Mouse (Mus musculus) CH12.LX (cell line): Measurements from ENCODE around the gene Grcc10. TPM values are rescaled to one million over a fixed set of nuclear protein-coding genes. Genes with fewer than 3 reads are reported as not detected.

Source experiments
- DNase-seq: peaks from one replicate; pipeline ENCODE4 v3.0.0-alpha.2; 2013; ENCODE audit errors: extremely low read depth
- H3K27ac ChIP-seq: 2 replicates; pipeline ENCODE4 v1.5.1; 2012; ENCODE audit warnings: low read depth, mild to moderate bottlenecking, control low read depth, moderate library complexity; ENCODE audit not compliant: insufficient read depth
- H3K27me3 ChIP-seq: replicated peaks from 2 replicates; pipeline ENCODE3; 2012; ENCODE audit warnings: inconsistent platforms
- H3K36me3 ChIP-seq, 2 experiments: replicated peaks in 1 of 2; 2 replicates each; pipeline versions ENCODE3 to v1.6.1; 2012; ENCODE audit warnings: inconsistent platforms in 1 of 2, low read length in 1 of 2, mild to moderate bottlenecking in 1 of 2, mixed read lengths in 1 of 2, moderate library complexity in 1 of 2; ENCODE audit not compliant: control insufficient read depth in 1 of 2, insufficient read depth in 1 of 2
- H3K4me1 ChIP-seq, 2 experiments: 2 replicates each; pipeline ENCODE4 v1.6.1; 2012; ENCODE audit warnings: inconsistent platforms in 1 of 2, moderate library complexity in 1 of 2; ENCODE audit not compliant: insufficient read depth in 2 of 2, control insufficient read depth in 1 of 2
- H3K4me2 ChIP-seq: 2 replicates; pipeline ENCODE4 v1.6.1; 2012; ENCODE audit warnings: low read depth, mild to moderate bottlenecking, control low read depth; ENCODE audit not compliant: poor library complexity, insufficient read depth, severe bottlenecking
- H3K4me3 ChIP-seq, 3 experiments: fragments of 150-350 bp in 1 of 3; sonication (generic) in 1 of 3; replicated peaks in 1 of 3; 2 replicates each; pipeline versions ENCODE3 to v1.5.1; 2011 to 2012; ENCODE audit warnings: low read depth in 2 of 3, low read length in 2 of 3, mild to moderate bottlenecking in 2 of 3, moderate library complexity in 2 of 3, control low read depth in 1 of 3, improper control_type of control experiment in 1 of 3, inconsistent platforms in 1 of 3, mixed read lengths in 1 of 3; ENCODE audit not compliant: poor library complexity in 1 of 3
- H3K79me2 ChIP-seq: replicated peaks from 2 replicates; pipeline ENCODE4 v1.6.1; 2012; ENCODE audit warnings: mild to moderate bottlenecking, moderate library complexity; ENCODE audit not compliant: control insufficient read depth, poor library complexity, insufficient read depth, severe bottlenecking; ENCODE audit errors: extremely low read depth
- H3K9ac ChIP-seq: 2 replicates; pipeline ENCODE4 v1.6.1; 2012; ENCODE audit warnings: low read depth, mild to moderate bottlenecking, control low read depth, moderate library complexity; ENCODE audit not compliant: insufficient read depth
- H3K9me3 ChIP-seq: replicated peaks from 2 replicates; pipeline ENCODE3; 2012; ENCODE audit warnings: low read length, inconsistent platforms, mixed read lengths
- BHLHE40 ChIP-seq: IDR thresholded peaks from 2 replicates; pipeline ENCODE4 v1.6.1; 2011; ENCODE audit warnings: mild to moderate bottlenecking, low read depth, low read length, improper control_type of control experiment
- CHD1 ChIP-seq: IDR thresholded peaks from 2 replicates; pipeline ENCODE4 v1.6.1; 2012; ENCODE audit warnings: low read depth, low read length, improper control_type of control experiment, inconsistent platforms
- CTCF ChIP-seq, 2 experiments: IDR thresholded peaks in 1 of 2; conservative IDR thresholded peaks in 1 of 2; 2 replicates each; pipeline ENCODE4 v1.5.1; 2011 to 2012; ENCODE audit warnings: low read depth in 2 of 2, low read length in 2 of 2, improper control_type of control experiment in 1 of 2, inconsistent platforms in 1 of 2, mild to moderate bottlenecking in 1 of 2, moderate library complexity in 1 of 2
- E2F4 ChIP-seq: IDR thresholded peaks from 2 replicates; pipeline ENCODE4 v1.6.1; 2011; ENCODE audit warnings: low read depth, low read length, improper control_type of control experiment; ENCODE audit not compliant: insufficient replicate concordance
- ELF1 ChIP-seq: IDR thresholded peaks from 2 replicates; pipeline ENCODE4 v1.6.1; 2014; ENCODE audit warnings: low read depth, mild to moderate bottlenecking, inconsistent platforms, low read length, improper control_type of control experiment
- EP300 ChIP-seq: IDR thresholded peaks from 2 replicates; pipeline ENCODE4 v1.6.1; 2011; ENCODE audit warnings: low read length, improper control_type of control experiment
- IRF4 ChIP-seq: IDR thresholded peaks from 2 replicates; pipeline ENCODE4 v1.6.1; 2014; ENCODE audit warnings: low read depth, mild to moderate bottlenecking, inconsistent platforms, low read length, improper control_type of control experiment
- JUND ChIP-seq: conservative IDR thresholded peaks from 2 replicates; pipeline ENCODE4 v1.6.1; 2011; ENCODE audit warnings: low read depth, low read length, improper control_type of control experiment
- KAT2A ChIP-seq: IDR thresholded peaks from 2 replicates; pipeline ENCODE4 v1.6.1; 2012; ENCODE audit warnings: low read length, improper control_type of control experiment, inconsistent platforms; ENCODE audit not compliant: insufficient replicate concordance
- MAFK ChIP-seq: IDR thresholded peaks from 2 replicates; pipeline ENCODE4 v1.6.1; 2011; ENCODE audit warnings: low read length, improper control_type of control experiment; ENCODE audit not compliant: insufficient replicate concordance
- MAZ ChIP-seq: IDR thresholded peaks from 2 replicates; pipeline ENCODE4 v1.6.1; 2012; ENCODE audit warnings: low read depth, mild to moderate bottlenecking, inconsistent platforms, low read length, improper control_type of control experiment, moderate library complexity
- MEF2A ChIP-seq: IDR thresholded peaks from 2 replicates; pipeline ENCODE4 v1.6.1; 2014; ENCODE audit warnings: low read depth, mild to moderate bottlenecking, inconsistent platforms, low read length, improper control_type of control experiment, borderline replicate concordance
- MXI1 ChIP-seq: IDR thresholded peaks from 2 replicates; pipeline ENCODE4 v1.6.1; 2011; ENCODE audit warnings: mild to moderate bottlenecking, low read depth, low read length, improper control_type of control experiment
- NELFE ChIP-seq: IDR thresholded peaks from 2 replicates; pipeline ENCODE4 v1.6.1; 2011; ENCODE audit warnings: low read depth, low read length, improper control_type of control experiment
- PAX5 ChIP-seq: IDR thresholded peaks from 2 replicates; pipeline ENCODE4 v1.6.1; 2012; ENCODE audit warnings: low read length, inconsistent platforms, mixed read lengths
- POLR2A ChIP-seq: IDR thresholded peaks from 2 replicates; pipeline ENCODE4 v1.6.1; 2011; ENCODE audit warnings: low read depth, mild to moderate bottlenecking, improper control_type of control experiment, low read length
- RAD21 ChIP-seq: IDR thresholded peaks from 2 replicates; pipeline ENCODE4 v1.6.1; 2011; ENCODE audit warnings: low read depth, mild to moderate bottlenecking, low read length, improper control_type of control experiment, moderate library complexity
- SIN3A ChIP-seq: IDR thresholded peaks from 2 replicates; pipeline ENCODE4 v1.6.1; 2012; ENCODE audit warnings: low read length, improper control_type of control experiment, inconsistent platforms
- SMC3 ChIP-seq: IDR thresholded peaks from 2 replicates; pipeline ENCODE4 v1.6.1; 2011; ENCODE audit warnings: low read depth, low read length, improper control_type of control experiment
- TBP ChIP-seq: conservative IDR thresholded peaks from 2 replicates; pipeline ENCODE4 v1.6.1; 2011; ENCODE audit warnings: low read depth, low read length, improper control_type of control experiment
- TCF12 ChIP-seq: IDR thresholded peaks from 2 replicates; pipeline ENCODE4 v1.6.1; 2014; ENCODE audit warnings: low read depth, mild to moderate bottlenecking, inconsistent platforms, low read length, improper control_type of control experiment
- USF2 ChIP-seq: conservative IDR thresholded peaks from 2 replicates; pipeline ENCODE4 v1.6.1; 2011; ENCODE audit warnings: low read depth, low read length, improper control_type of control experiment
- ZC3H11A ChIP-seq: IDR thresholded peaks from 2 replicates; pipeline ENCODE4 v1.6.1; 2012; ENCODE audit warnings: low read depth, mild to moderate bottlenecking, inconsistent platforms, low read length, improper control_type of control experiment
- ZKSCAN1 ChIP-seq: IDR thresholded peaks from 2 replicates; pipeline ENCODE4 v1.6.1; 2012; ENCODE audit warnings: low read depth, inconsistent platforms, low read length, improper control_type of control experiment, borderline replicate concordance
- ZMIZ1 ChIP-seq: IDR thresholded peaks from 2 replicates; pipeline ENCODE4 v1.6.1; 2012; ENCODE audit warnings: low read depth, mild to moderate bottlenecking, inconsistent platforms, low read length, improper control_type of control experiment
- ZNF384 ChIP-seq: IDR thresholded peaks from 2 replicates; pipeline ENCODE4 v1.6.1; 2012; ENCODE audit warnings: low read depth, low read length, improper control_type of control experiment, inconsistent platforms
- dilution Hi-C: fragments of 300-500 bp; cut with MboI; formaldehyde crosslinking; loops from 2 replicates; pipeline ENCODE4 v1.14.3; 2020; ENCODE audit warnings: low sequenced_read_pairs; ENCODE audit not compliant: extremely low pct_unique_long_range_greater_than_20kb, extremely low pct_ligation_motif_present
- in situ Hi-C: fragments of 300-500 bp; cut with MboI; formaldehyde crosslinking; loops from 3 replicates; pipeline ENCODE4 v1.14.3; 2019; ENCODE audit warnings: low sequenced_read_pairs, low pct_ligation_motif_present, low pct_unique_long_range_greater_than_20kb, mixed read lengths
- polyA plus RNA-seq: library from polyadenylated mRNA; unstranded; fragments of >175 nt; gene quantifications from 2 replicates; pipeline ENCODE4 v1.2.1, GENCODE M21; 2012; ENCODE audit warnings: low read depth; ENCODE audit not compliant: insufficient read length
- total RNA-seq, 2 experiments: library from RNA; depleted of rRNA; stranded (reverse); fragments of 300-350 nt in 1 of 2; fragments of >200 nt in 1 of 2; gene quantifications; 2 replicates each; pipeline ENCODE4 v1.2.3; 2012 to 2014

The Grcc10 gene
- total and polyA plus RNA-seq, 3 experiments = 64.3 to 197 (median 88.4) TPM

DNA sequence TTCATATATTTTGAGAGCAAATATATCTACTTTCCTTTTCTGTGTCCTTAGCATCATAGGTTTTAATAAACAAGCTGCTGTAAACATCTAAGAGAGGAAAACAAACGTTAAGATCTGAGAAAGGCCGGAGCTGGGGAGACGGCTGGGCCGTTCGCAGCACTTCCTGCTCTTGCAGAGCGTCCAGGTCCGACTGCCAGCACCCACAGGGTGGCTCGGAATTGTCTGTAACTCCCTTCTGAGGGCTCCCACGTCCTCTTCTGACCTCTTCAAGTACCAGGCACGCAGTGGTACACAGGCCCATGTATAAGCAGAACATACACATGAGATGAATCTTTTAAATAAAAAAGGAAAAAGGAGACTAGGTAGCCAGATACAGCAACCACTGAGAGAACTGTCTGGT, 46.5 kb upstream of the Grcc10 start:
- peak overlapping the region in 2 of 3 experiments; percentile 42 to 50 for H3K4me3 ChIP-seq
- no peaks in the 10 kb centered on the region for H3K9me3 ChIP-seq
- TF ChIP-seq POLR2A = no peak
- TF ChIP-seq SIN3A = no peak
- no peak for TF ChIP-seq ZMIZ1
- TF ChIP-seq ZKSCAN1 = no peak
- no peak for TF ChIP-seq NELFE
- TF ChIP-seq TBP = no peak
- no peak for TF ChIP-seq PAX5
- TF ChIP-seq IRF4 = no peak
- TF ChIP-seq USF2 = no peak
- TF ChIP-seq MAFK = no peak
- TF ChIP-seq E2F4 = no peak
- TF ChIP-seq ZC3H11A = no peak
- no peak overlapping the region for H3K27ac ChIP-seq
- peaks cover 0 to 9% of the 10 kb centered on the region in 2 experiments for H3K36me3 ChIP-seq
- H3K4me2 ChIP-seq = peak overlapping the region; percentile 40; the same call in 1 of the 2 replicates
- DNase-seq = no peak
- H3K9ac ChIP-seq = no peak overlapping the region
- peaks cover 6 to 21% of the 10 kb centered on the region in 2 experiments; a peak in 3 of 4 replicates for H3K4me1 ChIP-seq
- no peaks in the 10 kb centered on the region for H3K27me3 ChIP-seq
- H3K79me2 ChIP-seq = no peaks in the 10 kb centered on the region
- dilution Hi-C loops = no loop called here
- in situ Hi-C loops = no loop called here

DNA sequence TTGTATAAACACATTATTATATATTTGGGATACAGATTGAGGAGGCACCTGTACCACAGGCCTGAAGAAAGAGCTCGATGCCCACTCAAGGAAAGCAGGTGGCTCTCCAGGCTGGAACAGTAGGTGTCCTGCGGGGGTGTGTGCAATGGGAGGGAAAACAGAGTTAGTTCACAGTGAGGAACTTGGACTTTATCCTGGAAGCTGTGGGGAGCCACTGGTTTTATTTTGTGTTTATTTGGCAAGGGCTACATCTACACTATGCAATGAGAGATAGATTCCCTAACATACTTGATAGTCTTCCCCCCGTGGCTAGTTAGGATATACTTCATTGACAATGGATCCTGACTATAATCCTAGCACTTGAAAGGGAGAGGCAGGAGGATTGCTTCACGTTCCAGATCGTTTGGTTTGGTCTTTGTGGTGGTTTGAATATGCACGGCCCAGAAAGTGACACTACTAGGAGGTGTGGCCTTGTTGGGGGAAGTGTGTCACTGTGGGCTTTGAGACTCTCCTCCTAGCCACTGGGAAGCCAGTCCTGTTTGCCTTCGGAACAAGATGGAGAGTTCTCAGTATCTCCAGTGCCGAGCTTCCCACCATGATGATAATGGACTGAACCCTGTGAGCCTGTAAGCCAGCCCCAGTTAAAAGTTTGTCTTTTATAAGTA, 45.7 kb upstream of the Grcc10 start:
- Histone ChIP-seq H3K36me3 (peaks cover 0 to 9% of the 10 kb centered on the region in 2 experiments), H3K27me3 (no peaks in the 10 kb centered on the region), H3K4me2 (no peak overlapping the region; the same call in 1 of the 2 replicates), H3K9me3 (no peaks in the 10 kb centered on the region), H3K9ac (peak overlapping the region; percentile 53), H3K27ac (no peak overlapping the region), H3K4me3 (peak overlapping the region in 2 of 3 experiments; percentile 42 to 50), H3K4me1 (peaks cover 7 to 22% of the 10 kb centered on the region in 2 experiments; a peak in 3 of 4 replicates), H3K79me2 (no peaks in the 10 kb centered on the region)
- in situ Hi-C loops (no loop called here), dilution Hi-C loops (no loop called here)
- peak; percentile 76 for DNase-seq
- TF ChIP-seq BHLHE40 (peak; percentile 41), MEF2A (peak; percentile 19; the same call in 1 of the 2 replicates), MXI1 (peak; percentile 55; the same call in 1 of the 2 replicates), TCF12 (no peak), RAD21 (no peak), IRF4 (no peak), TBP (peak; percentile 85), NELFE (0 out of 2 replicates have a peak, but pooled peaks have one; percentile 42), KAT2A (no peak), JUND (no peak), CHD1 (no peak), SMC3 (no peak), CTCF (conservative IDR thresholded peaks at IDR 0.05 in 1 of 2, IDR thresholded peaks at IDR 0.05 in 1 of 2; ENCODE audit: low read depth in 2 of 2, low read length in 2 of 2) (no peak), POLR2A (peak; percentile 75), ELF1 (peak; percentile 39; the same call in 1 of the 2 replicates), ZMIZ1 (0 out of 2 replicates have a peak, but pooled peaks have one; percentile 31), EP300 (no peak), MAZ (no peak), ZNF384 (no peak)
